ENCODE assay signal across 10 mouse cellular contexts in the genomic region with DNA sequence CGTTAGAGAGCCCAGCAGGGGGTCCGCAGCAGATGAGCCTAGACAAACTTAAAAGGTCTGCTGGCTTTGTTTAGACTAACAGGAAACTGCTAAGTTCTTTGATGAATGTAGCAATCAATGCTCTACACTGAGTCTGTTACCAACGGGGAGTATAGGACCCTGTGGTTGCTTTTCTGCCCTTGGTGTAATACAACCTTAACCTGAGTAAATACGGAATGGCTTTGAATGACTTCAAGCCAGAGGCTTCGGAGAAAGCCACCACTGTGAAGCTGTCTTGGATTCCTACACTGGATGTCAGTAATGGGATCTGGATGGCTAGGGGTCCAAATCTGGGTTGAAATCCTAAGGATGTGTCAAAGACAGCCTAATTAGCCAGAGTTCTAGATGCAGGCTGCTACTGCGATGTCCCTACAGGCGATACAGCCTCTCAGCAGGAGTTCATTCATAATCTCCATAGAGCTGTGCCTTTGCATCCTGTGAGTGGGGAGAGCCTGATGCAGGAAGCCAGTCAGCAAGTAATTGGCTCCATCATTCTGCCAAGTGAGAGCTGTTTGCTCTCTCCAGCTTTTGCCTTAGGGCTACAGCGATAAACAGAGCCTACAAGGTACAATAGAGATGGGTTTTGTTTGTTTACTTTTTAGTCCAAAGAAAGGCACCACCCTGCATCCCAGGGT. TPM values are rescaled to one million over a fixed set of nuclear protein-coding genes. Genes with fewer than 3 reads are reported as not detected.
DNase-seq lines count a peak whose midpoint lies in the region; ATAC-seq lines count a peak whose summit lies in the region.
"Had no signal": no experiment of that assay in that cellular context is flagged by ENCODE, and none has a peak within 500 bp of the region (broad histone marks: within the 10 kb centered on the region; RNA-seq: fewer than 3 reads in every experiment).

No protein-coding gene starts in this region.

- DNase-seq in embryo, embryonic 10 days (ENCODE audit: low spot score): peak; percentile 29
- no peak for DNase-seq in testis, postnatal 14 days (ENCODE audit: low spot score)
- no peak for DNase-seq in gastrocnemius, postnatal 14 days
- DNase-seq in kidney, adult 9 months: no peak
- DNase-seq in heart, adult 18-20 months: no peak

- WGBS in embryonic facial prominence, embryonic 15.5 days: 8% methylated on average over 8 of the region's 8 CpGs
- 14% methylated on average over 8 of the region's 8 CpGs for WGBS in hindbrain, embryonic 15.5 days
- WGBS in neural tube, embryonic 12.5 days: 11% methylated on average over 8 of the region's 8 CpGs

- no peaks in the 10 kb centered on the region for H3K9me3 ChIP-seq in embryonic facial prominence, embryonic 15.5 days (replicated peaks)
- H3K9me3 ChIP-seq in hindbrain, embryonic 15.5 days: no peaks in the 10 kb centered on the region
- H3K9me3 ChIP-seq in neural tube, embryonic 12.5 days: no peaks in the 10 kb centered on the region
- H3K9me3 ChIP-seq: heart, embryonic 10.5 days had no signal

- no peak overlapping the region for H3K4me3 ChIP-seq in embryonic facial prominence, embryonic 15.5 days (replicated peaks)
- no peak overlapping the region for H3K4me3 ChIP-seq in hindbrain, embryonic 15.5 days
- no peak overlapping the region for H3K4me3 ChIP-seq in neural tube, embryonic 12.5 days
- H3K4me3 ChIP-seq: heart, embryonic 10.5 days had no signal

- H3K27me3 ChIP-seq in embryonic facial prominence, embryonic 15.5 days: no peaks in the 10 kb centered on the region
- no peaks in the 10 kb centered on the region for H3K27me3 ChIP-seq in hindbrain, embryonic 15.5 days
- H3K27me3 ChIP-seq in neural tube, embryonic 12.5 days (replicated peaks): no peaks in the 10 kb centered on the region

- H3K9ac ChIP-seq in embryonic facial prominence, embryonic 15.5 days: no peak overlapping the region
- no peak overlapping the region for H3K9ac ChIP-seq in hindbrain, embryonic 15.5 days
- no peak overlapping the region for H3K9ac ChIP-seq in neural tube, embryonic 12.5 days

- intact Hi-C loops in gastrocnemius, postnatal 14 days (cut with DNase I; ENCODE audit: low total_unique reads): no loop called here

- no peak for ATAC-seq in embryonic facial prominence, embryonic 15.5 days (ENCODE audit: insufficient number of reproducible peaks, low FRiP score, low TSS enrichment, low read depth)
- ATAC-seq in hindbrain, embryonic 15.5 days (ENCODE audit: low FRiP score, low read depth): peak; percentile 71
- peak; percentile 66 for ATAC-seq in neural tube, embryonic 12.5 days (ENCODE audit: low FRiP score, low read depth)

- peak overlapping the region; percentile 7; the same call in 1 of the 2 replicates for H3K4me2 ChIP-seq in embryonic facial prominence, embryonic 15.5 days (replicated peaks)
- peak overlapping the region; percentile 25; the same call in 1 of the 2 replicates for H3K4me2 ChIP-seq in hindbrain, embryonic 15.5 days
- 0 out of 2 replicates have a peak overlapping the region, but pooled peaks have one; percentile 2 for H3K4me2 ChIP-seq in neural tube, embryonic 12.5 days (replicated peaks)

- H3K36me3 ChIP-seq in embryonic facial prominence, embryonic 15.5 days: no peaks in the 10 kb centered on the region
- no peaks in the 10 kb centered on the region for H3K36me3 ChIP-seq in hindbrain, embryonic 15.5 days
- H3K36me3 ChIP-seq in neural tube, embryonic 12.5 days: no peaks in the 10 kb centered on the region
- H3K36me3 ChIP-seq: heart, embryonic 10.5 days had no signal

- peak overlapping the region; percentile 75 for H3K27ac ChIP-seq in embryonic facial prominence, embryonic 15.5 days (replicated peaks)
- 0 out of 2 replicates have a peak overlapping the region, but pooled peaks have one; percentile 13 for H3K27ac ChIP-seq in hindbrain, embryonic 15.5 days (replicated peaks)
- no peak overlapping the region for H3K27ac ChIP-seq in neural tube, embryonic 12.5 days
- H3K27ac ChIP-seq: heart, embryonic 10.5 days; macrophage had no signal

- H3K4me1 ChIP-seq in embryonic facial prominence, embryonic 15.5 days: peaks cover 23% of the 10 kb centered on the region
- peaks cover 16% of the 10 kb centered on the region for H3K4me1 ChIP-seq in hindbrain, embryonic 15.5 days (replicated peaks)
- peaks cover 7% of the 10 kb centered on the region for H3K4me1 ChIP-seq in neural tube, embryonic 12.5 days
- H3K4me1 ChIP-seq: heart, embryonic 10.5 days had no signal

RNA-seq across cellular contexts. Expression of a gene that starts 10.8 kb away (rescaled TPM):
- polyA plus RNA-seq in embryonic facial prominence, embryonic 15.5 days (2015; fragmentation: Nextera tagmentation; extraction: Ambion mirVana): 6.9 and 10.4 TPM in 2 replicates
- 6.5 and 7.4 TPM in 2 replicates for polyA plus RNA-seq in hindbrain, embryonic 15.5 days (2015; fragmentation: Nextera tagmentation; extraction: Ambion mirVana)
- polyA plus RNA-seq in neural tube, embryonic 12.5 days (2016; fragmentation: Nextera tagmentation; extraction: Ambion mirVana): 2.4 and 2.6 TPM in 2 replicates
- total RNA-seq in gastrocnemius, postnatal 14 days (2021): 1 to 10 TPM; 1.7 to 2.3 TPM
- 1 to 10 TPM; 3.9 to 4.8 TPM for total RNA-seq in heart, adult 18-20 months (2021)
